31 mouse cellular contexts compared by ENCODE assay signal in the genomic region with DNA sequence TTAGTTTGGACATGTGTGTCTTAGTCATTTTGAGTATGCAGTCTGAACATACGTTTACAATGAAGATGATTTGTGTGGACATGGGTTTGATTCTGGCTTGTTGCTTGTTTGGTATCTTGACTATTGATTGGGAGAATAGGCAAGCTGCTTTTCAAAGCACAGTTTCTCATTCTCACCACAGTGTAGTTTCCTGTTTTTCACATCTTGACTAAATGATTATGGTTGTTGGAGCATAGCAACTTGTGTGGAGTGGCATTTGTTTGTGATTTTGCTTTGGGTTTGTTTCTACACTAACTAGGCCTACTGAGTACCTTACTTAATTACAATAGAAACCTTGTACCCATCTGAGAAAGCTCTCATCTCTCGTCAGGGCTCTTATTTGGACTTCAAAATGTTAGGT.
DNase-seq lines count a peak whose midpoint lies in the region; ATAC-seq lines count a peak whose summit lies in the region.
"Had no signal": no experiment of that assay in that cellular context is flagged by ENCODE, and none has a peak within 500 bp of the region (broad histone marks: within the 10 kb centered on the region; RNA-seq: fewer than 3 reads in every experiment).

No protein-coding gene starts in this region.

- DNase-seq in heart, adult 11 months = peak; percentile 29
- DNase-seq in heart, adult 8-10 months (ENCODE audit: low spot score) = no peak
- peak; percentile 68 for DNase-seq in naive thymus-derived CD4-positive, alpha-beta T cell, adult 2 months (ENCODE audit: low read depth)
- DNase-seq in kidney, postnatal 4 days = no peak
- no peak for DNase-seq in cerebellum, adult 11 months
- DNase-seq: adrenal gland, adult 8-10 months; adrenal gland, postnatal 36 days; cerebellum, adult 2 months; cerebellum, adult 9-11 months; cerebellum, postnatal 25 days; embryo, embryonic 11 days; gastrocnemius, postnatal 10 days; gastrocnemius, postnatal 36 days; heart, postnatal 10 days; heart, postnatal 36 days had no signal

- H3K4me3 ChIP-seq in forebrain, embryonic 16.5 days (replicated peaks; ENCODE audit: low read length) = no peak overlapping the region
- H3K4me3 ChIP-seq: embryonic facial prominence, embryonic 10.5 days; embryonic facial prominence, embryonic 13.5 days; erythroblast, embryonic 14.5 days; forebrain, embryonic 12.5 days; forebrain, embryonic 15.5 days; heart, embryonic 12.5 days; heart, embryonic 15.5 days; hindbrain, embryonic 10.5 days; hindbrain, embryonic 13.5 days; intestine, embryonic 15.5 days had no signal

- ATAC-seq in CD4-positive, CD25-positive, alpha-beta regulatory T cell, adult 4 months = peak; percentile 22
- ATAC-seq in forebrain, embryonic 16.5 days = no peak
- ATAC-seq: forebrain, embryonic 15.5 days; hindbrain, embryonic 16.5 days; intestine, embryonic 15.5 days; Patski had no signal

- no peaks in the 10 kb centered on the region for H3K9me3 ChIP-seq in forebrain, embryonic 16.5 days (ENCODE audit: control insufficient read depth, low read length)
- H3K9me3 ChIP-seq: embryonic facial prominence, embryonic 10.5 days; embryonic facial prominence, embryonic 13.5 days; forebrain, embryonic 12.5 days; forebrain, embryonic 15.5 days; G1E; heart, embryonic 12.5 days; heart, embryonic 15.5 days; hindbrain, embryonic 10.5 days; hindbrain, embryonic 13.5 days; intestine, embryonic 15.5 days had no signal

- no peak overlapping the region for H3K27ac ChIP-seq in forebrain, embryonic 16.5 days (ENCODE audit: low read length)
- H3K27ac ChIP-seq: embryonic facial prominence, embryonic 10.5 days; embryonic facial prominence, embryonic 13.5 days; forebrain, embryonic 12.5 days; forebrain, embryonic 15.5 days; heart, embryonic 15.5 days; hindbrain, embryonic 10.5 days; hindbrain, embryonic 13.5 days; intestine, embryonic 15.5 days had no signal

- H3K4me2 ChIP-seq in forebrain, embryonic 16.5 days (ENCODE audit: low read length) = no peak overlapping the region
- H3K4me2 ChIP-seq: embryonic facial prominence, embryonic 13.5 days; forebrain, embryonic 12.5 days; forebrain, embryonic 15.5 days; heart, embryonic 12.5 days; heart, embryonic 15.5 days; hindbrain, embryonic 13.5 days; intestine, embryonic 15.5 days had no signal

- no peak overlapping the region for H3K9ac ChIP-seq in forebrain, embryonic 16.5 days (replicated peaks; ENCODE audit: low read depth, low read length)
- H3K9ac ChIP-seq: embryonic facial prominence, embryonic 13.5 days; forebrain, embryonic 12.5 days; forebrain, embryonic 15.5 days; heart, embryonic 12.5 days; heart, embryonic 15.5 days; hindbrain, embryonic 13.5 days; intestine, embryonic 15.5 days had no signal

- no peaks in the 10 kb centered on the region for H3K36me3 ChIP-seq in forebrain, embryonic 16.5 days (ENCODE audit: control insufficient read depth, insufficient read depth)
- H3K36me3 ChIP-seq: embryonic facial prominence, embryonic 10.5 days; embryonic facial prominence, embryonic 13.5 days; forebrain, embryonic 12.5 days; forebrain, embryonic 15.5 days; heart, embryonic 12.5 days; heart, embryonic 15.5 days; hindbrain, embryonic 10.5 days; hindbrain, embryonic 13.5 days; intestine, embryonic 15.5 days had no signal

- 62% methylated on average over 2 of the region's 2 CpGs for WGBS in forebrain, embryonic 16.5 days

- H3K27me3 ChIP-seq in forebrain, embryonic 16.5 days (replicated peaks; ENCODE audit: control insufficient read depth, insufficient read depth, low read length) = no peaks in the 10 kb centered on the region
- H3K27me3 ChIP-seq: CH12.LX; embryonic facial prominence, embryonic 13.5 days; forebrain, embryonic 12.5 days; forebrain, embryonic 15.5 days; heart, embryonic 12.5 days; heart, embryonic 15.5 days; hindbrain, embryonic 13.5 days; intestine, embryonic 15.5 days; Patski had no signal

- peaks cover 11% of the 10 kb centered on the region for H3K4me1 ChIP-seq in forebrain, embryonic 16.5 days (replicated peaks; ENCODE audit: control insufficient read depth, insufficient read depth, low read length)

Comparison
In these comparisons a context has a peak if more than half of its experiments do, and no peak if none do; other contexts are left out.
1. DNase-seq: peak in heart, adult 11 months (single experiment) and naive thymus-derived CD4-positive, alpha-beta T cell, adult 2 months (single experiment); none in heart, adult 8-10 months (single experiment), kidney, postnatal 4 days (0 of 2) and cerebellum, adult 11 months (single experiment).